Mouse (Mus musculus): ENCODE measurements around the gene Slc38a4. TPM values are rescaled to one million over a fixed set of nuclear protein-coding genes. Genes with fewer than 3 reads are reported as not detected.

The Slc38a4 gene
- polyA plus RNA-seq, 1 experiment from 2014 or later, result 8.5 TPM

DNA sequence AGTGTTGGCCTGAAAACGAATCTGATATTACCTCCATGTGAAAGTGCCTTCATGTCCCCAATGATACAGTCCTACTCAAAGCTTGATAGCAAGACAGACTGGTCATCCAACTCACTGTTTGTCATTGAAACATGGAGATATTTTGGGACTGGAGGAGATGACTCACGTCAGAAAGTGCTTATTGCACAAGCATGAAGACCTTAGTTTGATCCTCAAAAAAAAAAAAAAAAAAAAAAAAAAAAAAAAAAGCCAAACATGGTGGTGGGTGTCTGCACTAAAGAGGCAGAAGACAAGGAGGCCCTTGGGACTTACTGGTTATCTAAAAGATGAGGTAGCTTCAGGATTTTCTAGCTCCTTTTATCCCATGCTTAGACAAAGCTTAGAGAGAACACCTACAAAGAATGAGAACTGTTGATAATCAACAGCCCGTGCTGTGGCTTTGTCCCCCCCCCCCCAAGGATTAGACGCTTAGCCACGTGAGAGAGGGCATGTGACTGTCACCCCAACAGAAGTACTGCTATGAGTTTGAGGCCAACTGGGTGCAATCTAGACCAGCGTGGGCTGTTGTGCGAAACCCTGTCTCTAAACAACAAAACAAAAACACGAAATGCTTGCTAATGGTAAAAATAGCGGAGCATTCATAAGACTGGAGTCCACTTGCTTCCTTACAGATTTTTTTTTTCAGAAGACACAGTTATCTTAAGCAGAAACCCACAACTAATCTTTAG lies 26.5 kb downstream of the Slc38a4 start:
- Histone ChIP-seq H3K27me3 (no peaks in the 10 kb centered on the region), H3K9ac (no peak overlapping the region), H3K4me2 (no peak overlapping the region), H3K27ac (replicated peaks) (no peak overlapping the region), H3K36me3 (no peaks in the 10 kb centered on the region), H3K4me3 (no peak overlapping the region), H3K9me3 (no peaks in the 10 kb centered on the region), H3K4me1 (replicated peaks) (no peaks in the 10 kb centered on the region)
- 86% methylated on average over 9 of the region's 9 CpGs for WGBS
- no peak for ATAC-seq (ENCODE audit: low read depth)

DNA sequence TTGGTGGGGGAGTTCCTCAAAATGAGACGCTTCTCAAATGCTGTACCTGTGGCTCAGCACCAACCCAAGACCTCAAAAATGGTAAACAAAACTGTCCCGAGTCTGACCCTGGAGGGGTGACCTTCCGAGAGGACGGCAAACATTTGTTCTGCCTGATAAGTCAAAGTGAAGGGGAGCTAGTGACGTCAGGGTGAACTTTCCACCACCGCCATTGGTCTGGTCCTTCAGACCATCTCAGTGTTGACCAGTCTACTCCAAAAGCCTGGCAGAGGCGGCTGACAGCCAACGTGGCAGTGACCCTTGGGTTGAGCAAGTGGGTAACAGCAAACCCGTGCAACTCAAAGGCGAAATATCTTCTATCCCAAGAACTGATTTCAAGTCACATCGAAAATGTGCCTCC lies 27.1 kb downstream of the Slc38a4 start:
- Histone ChIP-seq H3K4me2 (no peak overlapping the region), H3K4me3 (no peak overlapping the region), H3K4me1 (replicated peaks) (no peaks in the 10 kb centered on the region), H3K9ac (no peak overlapping the region), H3K9me3 (no peaks in the 10 kb centered on the region), H3K27ac (replicated peaks) (no peak overlapping the region), H3K36me3 (no peaks in the 10 kb centered on the region), H3K27me3 (no peaks in the 10 kb centered on the region)
- 85% methylated on average over 11 of the region's 11 CpGs for WGBS
- no peak for ATAC-seq (ENCODE audit: low read depth)

DNA sequence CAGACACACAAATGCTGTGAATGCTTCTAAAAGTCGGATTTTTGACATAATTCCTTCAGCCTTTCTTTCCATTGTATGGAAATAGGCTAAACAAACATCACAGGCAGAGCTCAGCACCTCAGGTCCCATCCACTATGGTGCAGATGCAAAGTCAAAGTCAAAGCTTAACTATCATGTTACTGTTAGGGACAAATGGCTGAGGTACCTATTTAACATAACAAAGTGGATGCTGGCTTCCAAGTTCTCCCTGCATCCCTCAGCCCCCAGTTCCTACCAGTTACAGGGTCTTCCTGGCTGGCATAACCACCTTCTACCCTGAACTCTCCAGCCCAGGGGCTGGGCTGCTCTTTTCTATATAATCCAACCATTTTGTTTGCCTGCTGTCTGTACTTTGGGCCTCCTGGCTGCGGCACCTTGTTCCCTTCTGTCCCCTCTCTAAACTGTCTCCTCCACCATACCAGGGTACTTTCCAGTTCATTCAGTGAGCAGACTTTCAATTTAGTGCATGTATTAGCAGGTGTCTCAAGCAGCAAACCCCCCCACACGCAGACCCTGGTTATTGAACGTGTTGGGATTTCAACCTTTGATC lies 27.6 kb downstream of the Slc38a4 start:
- H3K9ac ChIP-seq, result no peak overlapping the region
- no peak overlapping the region for H3K27ac ChIP-seq (replicated peaks)
- H3K4me2 ChIP-seq, result no peak overlapping the region
- no peaks in the 10 kb centered on the region for H3K4me1 ChIP-seq (replicated peaks)
- H3K36me3 ChIP-seq, result no peaks in the 10 kb centered on the region
- no peak overlapping the region for H3K4me3 ChIP-seq
- H3K9me3 ChIP-seq, result no peaks in the 10 kb centered on the region
- 62% methylated on average over 4 of the region's 4 CpGs for WGBS
- H3K27me3 ChIP-seq, result no peaks in the 10 kb centered on the region
- ATAC-seq (ENCODE audit: low read depth), result no peak

DNA sequence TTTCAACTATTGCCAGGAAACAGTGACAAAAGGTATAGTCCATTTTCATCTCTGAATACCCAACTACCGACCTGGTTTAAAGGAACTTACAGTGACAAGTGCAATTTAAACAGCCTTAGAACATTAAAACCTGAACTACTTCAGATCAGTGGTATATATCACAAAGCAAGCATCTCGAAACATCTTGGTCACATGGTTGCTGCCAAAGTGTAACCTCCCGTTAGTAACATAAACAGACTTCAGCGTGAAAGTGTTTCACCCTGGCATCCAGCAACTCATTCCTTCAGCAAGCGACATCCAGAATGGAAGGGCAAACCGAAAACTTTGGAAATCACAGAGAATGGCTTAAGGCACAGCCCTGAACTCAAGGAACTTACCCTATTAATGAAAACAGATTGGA lies 29.1 kb downstream of the Slc38a4 start:
- no peak overlapping the region for H3K4me3 ChIP-seq

DNA sequence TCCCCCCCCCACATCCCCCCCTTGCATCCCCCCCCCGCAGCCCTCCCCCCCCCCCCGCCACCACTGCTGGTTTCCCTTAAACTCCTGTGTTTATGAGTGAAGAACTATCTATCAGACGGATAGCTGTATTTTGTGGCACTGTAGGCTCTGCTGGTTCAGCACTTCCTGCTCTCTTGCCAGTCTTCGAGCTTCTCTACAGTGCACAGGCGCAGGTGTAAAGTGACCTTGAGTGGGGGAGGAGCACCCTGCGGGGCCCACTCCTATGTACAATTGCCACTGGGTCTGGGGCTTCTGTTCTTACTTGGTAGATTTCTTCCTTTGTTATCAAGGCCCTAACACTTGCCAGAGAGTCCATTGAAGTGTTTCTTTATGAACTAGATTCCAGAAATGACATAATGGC lies 33.0 kb downstream of the Slc38a4 start:
- ATAC-seq (ENCODE audit: low read depth), result no peak
- no peak overlapping the region for H3K9ac ChIP-seq
- WGBS, result 93% methylated on average over 4 of the region's 6 CpGs
- no peak overlapping the region for H3K4me3 ChIP-seq
- H3K36me3 ChIP-seq, result no peaks in the 10 kb centered on the region
- no peaks in the 10 kb centered on the region for H3K4me1 ChIP-seq (replicated peaks)
- no peak overlapping the region for H3K4me2 ChIP-seq
- no peaks in the 10 kb centered on the region for H3K9me3 ChIP-seq
- no peak overlapping the region for H3K27ac ChIP-seq (replicated peaks)
- no peaks in the 10 kb centered on the region for H3K27me3 ChIP-seq

More for the DNA sequence above, 29.1 kb downstream of the Slc38a4 start:
- Histone ChIP-seq H3K9me3 (no peaks in the 10 kb centered on the region), H3K4me1 (replicated peaks) (no peaks in the 10 kb centered on the region), H3K27ac (replicated peaks) (no peak overlapping the region), H3K9ac (no peak overlapping the region), H3K4me2 (no peak overlapping the region), H3K36me3 (no peaks in the 10 kb centered on the region), H3K27me3 (no peaks in the 10 kb centered on the region)
- ATAC-seq (ENCODE audit: low read depth), result no peak
- WGBS, result 89% methylated on average over 6 of the region's 6 CpGs

DNA sequence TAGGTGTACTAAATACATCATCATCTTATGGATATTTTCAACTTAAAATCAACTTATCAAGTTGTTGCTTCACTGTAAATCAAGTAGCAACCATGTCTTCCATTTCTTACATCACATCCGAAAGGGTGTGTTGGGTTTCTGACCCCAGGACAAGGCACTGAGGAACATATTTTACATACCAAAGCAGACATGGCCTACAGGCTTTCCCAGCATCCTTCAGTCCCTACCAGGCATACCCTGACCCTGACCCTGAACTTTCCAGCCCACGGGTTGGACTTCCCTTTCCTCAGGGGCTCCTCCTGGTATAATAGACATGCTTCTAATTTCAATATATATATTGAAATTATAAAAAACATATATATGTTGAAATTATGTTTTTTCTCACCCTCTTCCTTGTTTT lies 33.5 kb downstream of the Slc38a4 start:
- 88% methylated on average over 2 of the region's 2 CpGs for WGBS
- Histone ChIP-seq H3K27me3 (no peaks in the 10 kb centered on the region), H3K9me3 (no peaks in the 10 kb centered on the region), H3K27ac (replicated peaks) (no peak overlapping the region), H3K9ac (no peak overlapping the region), H3K36me3 (no peaks in the 10 kb centered on the region), H3K4me1 (replicated peaks) (no peaks in the 10 kb centered on the region), H3K4me2 (no peak overlapping the region), H3K4me3 (no peak overlapping the region)
- no peak for ATAC-seq (ENCODE audit: low read depth)

DNA sequence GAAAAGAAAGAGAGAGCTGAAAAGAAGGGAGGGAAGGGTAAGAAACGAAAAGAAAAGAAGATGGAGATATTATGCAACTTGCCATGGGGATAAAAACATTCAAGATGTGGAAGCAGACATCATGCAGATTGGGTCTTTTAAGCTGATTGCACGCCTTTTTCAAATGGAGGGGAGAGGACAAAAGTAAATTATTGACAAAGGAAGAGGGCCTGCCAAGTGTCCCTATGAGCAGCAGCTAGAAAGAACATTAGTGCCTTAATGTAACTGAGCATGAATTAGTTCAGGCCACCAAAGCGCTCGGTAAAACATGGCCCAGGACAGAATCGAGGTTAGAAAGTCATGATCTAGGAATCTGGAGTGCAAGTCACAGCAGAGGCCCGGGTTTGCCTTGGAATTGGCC lies 35.5 kb downstream of the Slc38a4 start:
- ATAC-seq (ENCODE audit: low read depth), result no peak
- 66% methylated on average over 6 of the region's 6 CpGs for WGBS
- Histone ChIP-seq H3K4me1 (replicated peaks) (no peaks in the 10 kb centered on the region), H3K9ac (no peak overlapping the region), H3K4me3 (no peak overlapping the region), H3K27ac (replicated peaks) (no peak overlapping the region), H3K36me3 (no peaks in the 10 kb centered on the region), H3K27me3 (no peaks in the 10 kb centered on the region), H3K9me3 (no peaks in the 10 kb centered on the region), H3K4me2 (no peak overlapping the region)

DNA sequence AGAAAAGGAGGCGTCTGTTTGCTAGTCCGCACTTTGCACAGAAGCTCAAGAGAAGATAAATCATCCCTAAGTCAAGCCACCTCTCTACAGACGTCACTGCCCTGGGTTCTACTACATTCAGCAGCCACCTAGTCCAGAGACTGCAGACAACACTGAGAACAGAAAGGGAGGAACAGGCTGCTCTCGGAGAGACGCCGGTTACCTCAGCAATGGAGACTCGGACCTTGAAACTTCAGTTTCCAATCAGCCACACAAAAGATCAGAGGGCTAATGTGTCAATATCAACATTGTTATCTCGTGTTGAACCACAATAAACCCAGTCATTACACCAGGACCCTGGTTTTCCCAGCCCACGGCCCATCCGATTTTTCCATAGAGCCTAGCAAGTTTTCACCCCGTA lies 36.4 kb downstream of the Slc38a4 start:
- Histone ChIP-seq H3K4me3 (no peak overlapping the region), H3K36me3 (no peaks in the 10 kb centered on the region), H3K27me3 (no peaks in the 10 kb centered on the region), H3K9me3 (no peaks in the 10 kb centered on the region), H3K4me1 (replicated peaks) (no peaks in the 10 kb centered on the region), H3K4me2 (no peak overlapping the region), H3K9ac (no peak overlapping the region), H3K27ac (replicated peaks) (no peak overlapping the region)
- 84% methylated on average over 11 of the region's 11 CpGs for WGBS
- no peak for ATAC-seq (ENCODE audit: low read depth)

DNA sequence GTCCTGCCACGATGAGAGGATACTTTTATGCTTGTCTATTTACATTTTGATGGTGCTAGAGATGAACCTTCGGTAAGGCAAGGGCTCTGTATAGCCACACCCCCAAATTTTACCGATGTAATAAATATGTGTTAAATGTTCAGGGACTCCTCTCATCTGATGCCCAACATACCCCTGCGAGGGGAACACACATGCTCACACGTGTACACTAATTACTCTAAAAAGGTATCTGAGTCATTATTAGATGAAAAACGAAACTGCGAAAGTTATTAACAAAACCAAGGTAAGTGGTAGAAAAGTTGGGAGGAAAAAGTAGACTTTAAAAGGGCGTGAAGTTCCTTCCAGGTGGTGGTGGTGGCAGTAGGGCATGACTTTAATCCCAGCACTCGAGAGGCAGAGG lies 38.6 kb downstream of the Slc38a4 start:
- H3K27me3 ChIP-seq, result no peaks in the 10 kb centered on the region
- WGBS, result 93% methylated on average over 9 of the region's 9 CpGs
- H3K9me3 ChIP-seq, result no peaks in the 10 kb centered on the region
- H3K36me3 ChIP-seq, result no peaks in the 10 kb centered on the region
- no peak overlapping the region for H3K9ac ChIP-seq
- no peak overlapping the region for H3K27ac ChIP-seq (replicated peaks)
- no peaks in the 10 kb centered on the region for H3K4me1 ChIP-seq (replicated peaks)
- no peak overlapping the region for H3K4me2 ChIP-seq
- no peak for ATAC-seq (ENCODE audit: low read depth)
- H3K4me3 ChIP-seq, result no peak overlapping the region

DNA sequence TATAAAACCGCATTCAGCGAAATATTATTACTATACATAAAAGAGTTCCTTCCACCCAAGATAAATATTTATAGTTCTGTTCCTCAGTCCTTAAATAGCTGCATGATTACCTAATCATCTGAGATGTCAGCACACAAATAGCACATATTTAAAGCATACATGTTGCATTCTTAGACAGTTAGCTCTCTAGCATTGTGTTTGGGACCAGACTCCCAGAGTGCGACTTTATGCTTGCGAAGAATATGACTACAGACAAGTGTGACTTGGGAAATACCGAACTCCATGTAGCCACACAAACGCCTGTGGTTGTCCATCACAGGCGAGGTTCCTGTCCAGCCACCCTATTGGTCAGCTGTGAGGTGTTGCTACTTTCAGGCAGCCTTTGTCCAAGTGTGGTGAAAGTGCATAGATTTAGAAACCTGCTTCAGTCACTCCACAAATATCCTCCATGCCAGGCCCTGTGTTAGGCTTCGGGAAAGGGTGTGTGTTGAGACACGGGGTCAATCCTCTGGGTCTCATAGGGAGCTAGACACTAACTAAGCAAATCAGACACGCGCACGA lies 40.6 kb downstream of the Slc38a4 start:
- Histone ChIP-seq H3K4me1 (replicated peaks) (no peaks in the 10 kb centered on the region), H3K9me3 (no peaks in the 10 kb centered on the region), H3K27me3 (no peaks in the 10 kb centered on the region), H3K4me3 (no peak overlapping the region), H3K27ac (replicated peaks) (no peak overlapping the region), H3K36me3 (no peaks in the 10 kb centered on the region), H3K4me2 (no peak overlapping the region), H3K9ac (no peak overlapping the region)
- 90% methylated on average over 12 of the region's 12 CpGs for WGBS
- no peak for ATAC-seq (ENCODE audit: low read depth)

DNA sequence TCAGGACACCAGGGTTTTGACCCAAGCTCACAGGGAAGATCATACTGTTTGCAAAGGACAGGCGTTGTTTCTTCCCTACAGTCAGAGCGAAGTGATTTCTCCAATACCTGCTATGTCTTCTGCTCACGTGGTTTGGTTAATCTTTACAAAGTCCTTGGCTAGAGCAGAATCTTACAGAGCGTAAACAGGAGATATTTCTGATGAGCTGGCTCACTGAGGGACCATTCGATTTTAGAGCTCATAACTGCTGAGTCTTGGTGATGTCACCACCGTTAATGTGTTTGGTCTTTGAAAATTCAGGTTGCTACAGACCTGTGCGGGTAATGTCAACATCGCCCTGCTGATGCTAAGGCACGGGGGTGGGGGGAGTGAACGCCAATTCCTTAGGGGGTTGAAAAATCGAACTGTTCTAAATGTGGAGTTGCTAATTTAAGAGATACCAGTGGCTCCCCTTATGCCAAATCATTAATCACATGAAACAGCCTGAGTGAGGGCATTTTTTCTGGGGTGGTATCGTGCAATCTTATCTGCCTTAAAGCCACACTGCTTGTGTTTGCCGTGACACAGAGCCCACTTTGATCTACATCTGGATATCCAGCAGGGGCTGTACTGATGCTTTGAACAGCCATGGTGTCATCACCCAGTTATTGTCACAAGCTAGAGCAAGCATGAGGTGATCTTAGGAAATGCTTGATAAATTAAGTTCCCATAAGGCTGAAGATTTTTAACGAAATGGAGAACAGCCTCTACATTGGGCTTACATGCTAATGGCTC lies 44.0 kb downstream of the Slc38a4 start:
- no peaks in the 10 kb centered on the region for H3K4me1 ChIP-seq (replicated peaks)
- 84% methylated on average over 14 of the region's 14 CpGs for WGBS
- no peak overlapping the region for H3K4me3 ChIP-seq
- no peaks in the 10 kb centered on the region for H3K36me3 ChIP-seq
- H3K9me3 ChIP-seq, result no peaks in the 10 kb centered on the region
- H3K27me3 ChIP-seq, result no peaks in the 10 kb centered on the region
- no peak for ATAC-seq (ENCODE audit: low read depth)
- H3K9ac ChIP-seq, result no peak overlapping the region
- no peak overlapping the region for H3K4me2 ChIP-seq
- H3K27ac ChIP-seq (replicated peaks), result no peak overlapping the region

DNA sequence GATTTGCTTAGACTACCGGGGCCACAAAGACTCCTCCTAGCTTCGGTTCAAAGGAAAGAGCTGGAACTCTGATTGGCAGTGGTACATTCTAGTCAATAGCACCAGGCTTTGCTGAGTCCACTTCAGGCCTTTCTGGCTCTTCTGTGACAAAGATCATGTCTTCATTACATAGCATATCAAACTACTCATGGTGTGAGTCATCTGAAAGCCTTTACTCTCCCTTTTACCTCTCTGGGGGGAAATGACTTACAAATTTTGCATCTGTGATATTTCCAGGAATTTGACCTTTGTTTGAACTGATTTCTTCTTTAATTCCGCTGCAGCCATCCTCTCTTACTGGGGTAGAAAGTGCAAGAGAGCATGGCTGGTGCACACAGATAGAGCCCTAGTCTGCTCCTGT lies 46.5 kb downstream of the Slc38a4 start:
- H3K9me3 ChIP-seq, result no peaks in the 10 kb centered on the region
- no peak overlapping the region for H3K4me3 ChIP-seq
- 94% methylated on average over 3 of the region's 3 CpGs for WGBS
- H3K27me3 ChIP-seq, result no peaks in the 10 kb centered on the region
- H3K9ac ChIP-seq, result no peak overlapping the region
- H3K36me3 ChIP-seq, result no peaks in the 10 kb centered on the region
- H3K4me1 ChIP-seq (replicated peaks), result no peaks in the 10 kb centered on the region
- H3K4me2 ChIP-seq, result no peak overlapping the region
- no peak for ATAC-seq (ENCODE audit: low read depth)
- no peak overlapping the region for H3K27ac ChIP-seq (replicated peaks)

Measured in neural tube, embryonic 13.5 days (tissue).